Mouse (Mus musculus) layer of hippocampus, adult 11-12 months (tissue): ENCODE measurements at regions not wholly inside any gene's neighbourhood (a gene's known extent, or its start where the extent isn't known, plus 50 kb on each side); places are given as distances from the start of the nearest gene placed in this dataset.

Experiments used
- DNase-seq: peaks from one replicate; pipeline ENCODE4 v3.0.0; 2022; ENCODE audit warnings: low spot score

- DNase-seq = no peak
These were observed 176.5 kb downstream of the Efnb2 start for GRCm38 (mm10) chr8:8484546-8484945.

- DNase-seq = no peak
These were observed 178.1 kb downstream of the Efnb2 start for GRCm38 (mm10) chr8:8482707-8483480.

GRCm38 (mm10) chr8:8477456-8477855 lies 183.6 kb downstream of the Efnb2 start:
- DNase-seq = no peak

- DNase-seq = no peak
These were observed 192.5 kb downstream of the Efnb2 start for GRCm38 (mm10) chr8:8468552-8468951.

GRCm38 (mm10) chr8:8466526-8467244 lies 194.4 kb downstream of the Efnb2 start:
- no peak for DNase-seq

GRCm38 (mm10) chr8:8462455-8462854 lies 198.6 kb downstream of the Efnb2 start:
- DNase-seq = no peak

- DNase-seq = no peak
These were observed 203.5 kb downstream of the Efnb2 start for GRCm38 (mm10) chr8:8457536-8457935.

- no peak for DNase-seq
These were observed 207.1 kb downstream of the Efnb2 start for GRCm38 (mm10) chr8:8453944-8454343.

GRCm38 (mm10) chr8:8452226-8452625 lies 208.8 kb downstream of the Efnb2 start:
- DNase-seq = peak; percentile 9

GRCm38 (mm10) chr8:8448911-8449310 lies 212.1 kb downstream of the Efnb2 start:
- no peak for DNase-seq

- no peak for DNase-seq
These were observed 219.5 kb downstream of the Efnb2 start for GRCm38 (mm10) chr8:8441568-8441967.

- no peak for DNase-seq
These were observed 220.1 kb downstream of the Efnb2 start for GRCm38 (mm10) chr8:8440903-8441302.

- no peak for DNase-seq
These were observed 234.8 kb downstream of the Efnb2 start for GRCm38 (mm10) chr8:8426201-8426600.

- no peak for DNase-seq
These were observed 237.6 kb downstream of the Efnb2 start for GRCm38 (mm10) chr8:8423443-8423842.

GRCm38 (mm10) chr8:8421713-8422112 lies 239.3 kb downstream of the Efnb2 start:
- no peak for DNase-seq

GRCm38 (mm10) chr8:8419360-8420330 lies 241.4 kb downstream of the Efnb2 start:
- DNase-seq = no peak

GRCm38 (mm10) chr8:8418929-8419328 lies 242.1 kb downstream of the Efnb2 start:
- DNase-seq = no peak

GRCm38 (mm10) chr8:8418525-8418924 lies 242.5 kb downstream of the Efnb2 start:
- DNase-seq = no peak

- no peak for DNase-seq
These were observed 244.8 kb downstream of the Efnb2 start for GRCm38 (mm10) chr8:8416092-8416701.

- no peak for DNase-seq
These were observed 253.7 kb downstream of the Efnb2 start for GRCm38 (mm10) chr8:8407357-8407756.

GRCm38 (mm10) chr8:8403410-8403809 lies 257.6 kb downstream of the Efnb2 start:
- DNase-seq = no peak

GRCm38 (mm10) chr8:8392303-8392702 lies 268.7 kb downstream of the Efnb2 start:
- peak; percentile 16 for DNase-seq
